ENCODE assay signal across 8 mouse cellular contexts in genomic region chr13:109229618-109230334, GRCm38 (mm10).
DNase-seq lines count a peak whose midpoint lies in the region; ATAC-seq and TF ChIP-seq lines count a peak whose summit lies in the region.

No protein-coding gene starts in this region.

- peaks cover 12% of the 10 kb centered on the region for H3K4me1 ChIP-seq in thymus, adult 2 months (replicated peaks; ENCODE audit: control insufficient read depth, insufficient read depth, low read length)
- H3K4me1 ChIP-seq in intestine, embryonic 16.5 days (ENCODE audit: control insufficient read depth, insufficient read depth, low read length), result peaks cover 12% of the 10 kb centered on the region; the same call in 1 of the 2 replicates
- H3K4me1 ChIP-seq in midbrain, embryonic 14.5 days (ENCODE audit: control insufficient read depth, insufficient read depth, low read length), result no peaks in the 10 kb centered on the region

- no peak for TF ChIP-seq POLR2A in thymus, adult 2 months (IDR thresholded peaks at IDR 0.05; ENCODE audit: control insufficient read depth, extremely low read depth, insufficient read depth, low read length, poor library complexity)

- peak overlapping the region; percentile 81 for H3K4me2 ChIP-seq in intestine, embryonic 16.5 days (ENCODE audit: low read depth, low read length)
- H3K4me2 ChIP-seq in midbrain, embryonic 14.5 days (ENCODE audit: low read length), result peak overlapping the region; percentile 31

- 0 out of 2 replicates have a peak overlapping the region, but pooled peaks have one; percentile 3 for H3K9ac ChIP-seq in intestine, embryonic 16.5 days (ENCODE audit: low read depth, low read length)
- H3K9ac ChIP-seq in midbrain, embryonic 14.5 days (replicated peaks; ENCODE audit: low read length), result no peak overlapping the region

- H3K4me3 ChIP-seq in thymus, adult 2 months (ENCODE audit: control insufficient read depth, insufficient read depth, low read length), result peak overlapping the region; percentile 42
- peak overlapping the region; percentile 39 for H3K4me3 ChIP-seq in intestine, embryonic 16.5 days (ENCODE audit: low read length)
- H3K4me3 ChIP-seq in midbrain, embryonic 14.5 days (replicated peaks; ENCODE audit: low read depth, low read length), result no peak overlapping the region

- 2% methylated on average over 17 of the region's 17 CpGs for WGBS in thymus, adult 2 months
- 35% methylated on average over 17 of the region's 17 CpGs for WGBS in intestine, embryonic 16.5 days
- WGBS in midbrain, embryonic 14.5 days, result 78% methylated on average over 17 of the region's 17 CpGs

- no peak for TF ChIP-seq CTCF in thymus, adult 2 months (IDR thresholded peaks at IDR 0.05; ENCODE audit: borderline replicate concordance, control insufficient read depth, extremely low read depth, insufficient read depth, low read length, poor library complexity)

- no peaks in the 10 kb centered on the region for H3K9me3 ChIP-seq in intestine, embryonic 16.5 days (ENCODE audit: control insufficient read depth, low read length)
- no peaks in the 10 kb centered on the region for H3K9me3 ChIP-seq in midbrain, embryonic 14.5 days (ENCODE audit: control insufficient read depth, low read length)

- peak; percentile 51 for ATAC-seq in cerebellum, adult (ENCODE audit: insufficient number of reproducible peaks, low FRiP score, low TSS enrichment)
- peak; percentile 69 for ATAC-seq in intestine, embryonic 16.5 days
- ATAC-seq in midbrain, embryonic 14.5 days (ENCODE audit: low FRiP score, low TSS enrichment), result no peak

- no peaks in the 10 kb centered on the region for H3K27me3 ChIP-seq in thymus, adult 2 months (ENCODE audit: control insufficient read depth, insufficient read depth, low read length)
- H3K27me3 ChIP-seq in intestine, embryonic 16.5 days (replicated peaks; ENCODE audit: control insufficient read depth, insufficient read depth, low read length), result no peaks in the 10 kb centered on the region
- H3K27me3 ChIP-seq in midbrain, embryonic 14.5 days (ENCODE audit: control insufficient read depth, insufficient read depth, low read length), result no peaks in the 10 kb centered on the region

- H3K36me3 ChIP-seq in thymus, adult 2 months (ENCODE audit: control insufficient read depth, insufficient read depth, low read length), result no peaks in the 10 kb centered on the region
- H3K36me3 ChIP-seq in intestine, embryonic 16.5 days (ENCODE audit: control insufficient read depth, insufficient read depth, low read length), result no peaks in the 10 kb centered on the region
- no peaks in the 10 kb centered on the region for H3K36me3 ChIP-seq in midbrain, embryonic 14.5 days (ENCODE audit: control insufficient read depth, insufficient read depth, low read length)

- H3K27ac ChIP-seq in thymus, adult 2 months (ENCODE audit: control insufficient read depth, insufficient read depth, low read length), result no peak overlapping the region
- H3K27ac ChIP-seq in intestine, embryonic 16.5 days (ENCODE audit: low read length), result peak overlapping the region; percentile 39
- no peak overlapping the region for H3K27ac ChIP-seq in midbrain, embryonic 14.5 days (replicated peaks; ENCODE audit: low read depth, low read length)

- DNase-seq in cerebellum, adult 11 months, result no peak
- no peak for DNase-seq in thymus, adult 2 months
- DNase-seq in thymus, postnatal 4 days, result no peak
- no peak for DNase-seq in midbrain, embryonic 14.5 days
- DNase-seq in adipocyte (ENCODE audit: low spot score), result no peak
- DNase-seq in frontal cortex, postnatal 36 days (ENCODE audit: low spot score in 2 of 2), result no peak
